14 mouse cellular contexts compared by ENCODE assay signal in the genomic region with DNA sequence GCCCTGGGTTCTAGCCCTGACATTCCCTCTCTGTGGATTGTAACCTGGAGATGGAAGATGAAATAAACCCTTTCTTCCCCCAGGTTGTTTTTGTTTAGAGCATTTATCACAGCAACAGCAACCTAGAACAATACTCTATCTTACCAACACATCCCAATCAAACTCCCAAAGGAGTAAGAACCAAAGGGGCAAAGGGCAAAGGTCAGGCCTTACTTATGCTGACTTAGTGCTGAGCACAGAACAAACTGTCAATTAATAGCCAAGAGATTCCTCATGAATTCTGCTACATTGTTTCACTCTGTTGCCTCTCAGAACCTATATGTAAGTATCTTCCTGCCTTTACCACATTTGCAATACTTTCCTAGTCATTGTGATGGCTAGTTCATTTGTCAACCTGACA.
"Had no signal": no experiment of that assay in that cellular context is flagged by ENCODE, and none has a peak within 500 bp of the region (broad histone marks: within the 10 kb centered on the region; RNA-seq: fewer than 3 reads in every experiment).

No protein-coding gene starts in this region.

- H3K27ac ChIP-seq: hindbrain, embryonic 15.5 days; left cerebral cortex, adult 2 months; liver, embryonic 13.5 days; stomach, postnatal 0 days had no signal

- H3K4me1 ChIP-seq: hindbrain, embryonic 15.5 days; liver, embryonic 13.5 days had no signal

- DNase-seq: layer of hippocampus, postnatal 36 days; liver, embryonic 13.5 days; lung, adult 2 months; lung, postnatal 14 days; lung, postnatal 4 days; midbrain, embryonic 14.5 days; right cerebral cortex, adult 18-20 months; right cerebral cortex, postnatal 14 days; right cerebral cortex, postnatal 4 days; thymus, postnatal 4 days had no signal

- ATAC-seq: intestine, postnatal 0 days had no signal

- H3K4me2 ChIP-seq: hindbrain, embryonic 15.5 days; liver, embryonic 13.5 days had no signal

- H3K36me3 ChIP-seq: liver, embryonic 13.5 days had no signal

- H3K4me3 ChIP-seq: hindbrain, embryonic 15.5 days; left cerebral cortex, adult 2 months; liver, embryonic 13.5 days had no signal

- H3K27me3 ChIP-seq: hindbrain, embryonic 15.5 days; liver, embryonic 13.5 days had no signal

- H3K9ac ChIP-seq: hindbrain, embryonic 15.5 days; liver, embryonic 13.5 days had no signal

- H3K9me3 ChIP-seq: hindbrain, embryonic 15.5 days; liver, embryonic 13.5 days had no signal
